9 mouse cellular contexts compared by ENCODE assay signal in the genomic region with DNA sequence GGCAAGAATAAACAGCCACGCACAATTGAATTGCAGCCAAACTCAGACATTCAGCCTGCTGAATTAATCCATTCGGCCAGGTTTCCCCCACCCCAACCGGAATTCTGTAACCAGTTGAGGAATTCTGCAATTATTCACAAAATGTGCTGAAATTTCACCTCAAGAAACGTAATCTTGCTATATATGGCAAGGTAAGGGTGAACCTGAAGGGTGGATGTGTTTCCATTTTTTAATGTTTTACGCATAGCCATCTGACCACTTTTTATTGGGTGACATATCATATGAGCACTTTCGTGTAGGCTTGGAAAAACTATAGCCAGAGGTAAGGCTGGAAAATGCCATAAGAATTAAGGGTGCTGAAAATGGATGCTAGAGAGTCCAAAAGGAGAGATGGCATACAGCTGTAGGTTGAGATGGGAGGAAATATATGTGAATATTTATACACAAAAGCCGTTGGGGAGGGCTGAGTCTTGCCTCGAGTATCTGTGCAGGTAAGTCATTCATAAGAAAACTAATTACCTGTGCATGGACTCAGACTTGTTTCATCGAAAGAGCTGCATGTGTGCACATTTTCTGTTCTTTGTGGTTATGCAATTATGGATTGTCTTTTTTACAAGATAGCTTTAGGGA.
DNase-seq lines count a peak whose midpoint lies in the region; ATAC-seq and TF ChIP-seq lines count a peak whose summit lies in the region.
"Had no signal": no experiment of that assay in that cellular context is flagged by ENCODE, and none has a peak within 500 bp of the region (broad histone marks: within the 10 kb centered on the region; RNA-seq: fewer than 3 reads in every experiment).

No protein-coding gene starts in this region.

- H3K9me3 ChIP-seq in E14TG2a.4 (ENCODE audit: low read length), result no peaks in the 10 kb centered on the region
- H3K9me3 ChIP-seq in forebrain, embryonic 10.5 days, result no peaks in the 10 kb centered on the region
- H3K9me3 ChIP-seq in intestine, postnatal 0 days (ENCODE audit: control insufficient read depth), result no peaks in the 10 kb centered on the region

- H3K4me1 ChIP-seq in E14TG2a.4 (replicated peaks; ENCODE audit: low read depth, low read length), result peaks cover 38% of the 10 kb centered on the region
- 0 out of 2 replicates have a peak, but pooled peaks cover 9% of the 10 kb centered on the region for H3K4me1 ChIP-seq in forebrain, embryonic 10.5 days
- no peaks in the 10 kb centered on the region for H3K4me1 ChIP-seq in intestine, postnatal 0 days (replicated peaks; ENCODE audit: control insufficient read depth, insufficient read depth, low read length)

- H3K9ac ChIP-seq in intestine, postnatal 0 days (ENCODE audit: low read depth, low read length), result no peak overlapping the region

- WGBS in forebrain, embryonic 10.5 days, result 5% methylated on average over 9 of the region's 9 CpGs
- 12% methylated on average over 9 of the region's 9 CpGs for WGBS in intestine, postnatal 0 days

- peak; percentile 31 to 57 for DNase-seq in cerebellum, postnatal 14 days
- no peak for DNase-seq in cerebellum, adult 11-12 months
- DNase-seq in forebrain, embryonic 10.5 days (ENCODE audit: extremely low spot score, low spot score), result peak; percentile 21
- DNase-seq in c-Kit-positive CD71-positive TER-119-positive erythroid progenitor cells, embryonic 14.5 days (ENCODE audit: low spot score), result no peak
- no peak for DNase-seq in embryo, embryonic 10.5 days (ENCODE audit: low spot score)
- DNase-seq in thymus, postnatal 36 days, result no peak
- DNase-seq: heart, postnatal 14 days had no signal

- no peak for TF ChIP-seq CTCF in E14TG2a.4 (conservative IDR thresholded peaks at IDR 0.05; ENCODE audit: low read length)
- no peak for TF ChIP-seq CTCF in intestine, postnatal 0 days (IDR thresholded peaks at IDR 0.05; ENCODE audit: low read depth)

- H3K4me2 ChIP-seq in intestine, postnatal 0 days (replicated peaks; ENCODE audit: low read depth), result no peak overlapping the region

- no peaks in the 10 kb centered on the region for H3K36me3 ChIP-seq in E14TG2a.4 (ENCODE audit: insufficient read depth, low read length)
- peaks cover 30% of the 10 kb centered on the region for H3K36me3 ChIP-seq in forebrain, embryonic 10.5 days (replicated peaks)
- H3K36me3 ChIP-seq in intestine, postnatal 0 days (ENCODE audit: control insufficient read depth, insufficient read depth), result no peaks in the 10 kb centered on the region

- H3K27me3 ChIP-seq in E14TG2a.4 (ENCODE audit: insufficient read depth, low read length), result peaks cover 73% of the 10 kb centered on the region
- peaks cover 99% of the 10 kb centered on the region for H3K27me3 ChIP-seq in forebrain, embryonic 10.5 days (ENCODE audit: poor library complexity, severe bottlenecking)
- H3K27me3 ChIP-seq in intestine, postnatal 0 days (replicated peaks; ENCODE audit: control insufficient read depth, insufficient read depth, low read length), result peaks cover 97% of the 10 kb centered on the region

- peak overlapping the region; percentile 100 for H3K27ac ChIP-seq in forebrain, embryonic 10.5 days
- H3K27ac ChIP-seq in intestine, postnatal 0 days (ENCODE audit: low read depth, low read length), result no peak overlapping the region

- peak overlapping the region; percentile 64 for H3K4me3 ChIP-seq in E14TG2a.4 (replicated peaks; ENCODE audit: low read length)
- H3K4me3 ChIP-seq in forebrain, embryonic 10.5 days, result peak overlapping the region; percentile 84
- H3K4me3 ChIP-seq in intestine, postnatal 0 days (ENCODE audit: low read depth, low read length), result 0 out of 2 replicates have a peak overlapping the region, but pooled peaks have one; percentile 12

- no peak for ATAC-seq in intestine, postnatal 0 days

Comparison
In these comparisons a context has a peak if more than half of its experiments do, and no peak if none do; other contexts are left out.
1. DNase-seq: peak in cerebellum, postnatal 14 days (2 of 2) and forebrain, embryonic 10.5 days (single experiment); none in cerebellum, adult 11-12 months (single experiment), c-Kit-positive CD71-positive TER-119-positive erythroid progenitor cells, embryonic 14.5 days (single experiment), embryo, embryonic 10.5 days (single experiment) and thymus, postnatal 36 days (0 of 2).
2. H3K4me3 ChIP-seq: peak in every context shown above with its lines; median percentile 84 in forebrain, embryonic 10.5 days; 64 in E14TG2a.4; 12 in intestine, postnatal 0 days.